Mouse (Mus musculus) limb, embryonic 14.5 days (tissue): ENCODE measurements around the gene L3mbtl4. TPM values are rescaled to one million over a fixed set of nuclear protein-coding genes. Genes with fewer than 3 reads are reported as not detected.

Experiments
- ATAC-seq: fragments of 200-750 bp; cut with Nextera tagmentation; 2 replicates; pipeline ENCODE4 v1.8.0; 2017; ENCODE audit warnings: low read depth, moderate number of reproducible peaks, moderate TSS enrichment; ENCODE audit not compliant: low FRiP score
- DNase-seq: peaks from one replicate; pipeline ENCODE4 v3.0.0-alpha.2; 2015; ENCODE audit warnings: low spot score
- H3K27ac ChIP-seq: fragments of 300-500 bp; sonication (generic); replicated peaks from 2 replicates; pipeline ENCODE4 v1.5.1; 2014; ENCODE audit warnings: low read depth, mild to moderate bottlenecking, low read length, moderate library complexity, mixed read lengths
- H3K27me3 ChIP-seq: fragments of 300-500 bp; sonication (generic); 2 replicates; pipeline ENCODE4 v1.6.1; 2014; ENCODE audit warnings: low read length, mixed read lengths; ENCODE audit not compliant: control insufficient read depth, insufficient read depth
- H3K36me3 ChIP-seq: fragments of 300-500 bp; sonication (generic); 2 replicates; pipeline ENCODE4 v1.6.1; 2014; ENCODE audit warnings: mild to moderate bottlenecking, low read length, moderate library complexity, mixed read lengths; ENCODE audit not compliant: control insufficient read depth, insufficient read depth
- H3K4me1 ChIP-seq: fragments of 300-500 bp; sonication (generic); 2 replicates; pipeline ENCODE4 v1.6.1; 2014; ENCODE audit warnings: antibody characterized with exemption, low read length, mixed read lengths; ENCODE audit not compliant: control insufficient read depth, insufficient read depth
- H3K4me2 ChIP-seq: fragments of 300-500 bp; sonication (generic); replicated peaks from 2 replicates; pipeline ENCODE4 v1.6.1; 2014; ENCODE audit warnings: low read depth, mild to moderate bottlenecking, low read length, moderate library complexity; ENCODE audit not compliant: severe bottlenecking
- H3K4me3 ChIP-seq: fragments of 300-500 bp; sonication (generic); replicated peaks from 2 replicates; pipeline ENCODE4 v1.5.1; 2014; ENCODE audit warnings: low read length
- H3K9ac ChIP-seq: fragments of 300-500 bp; sonication (generic); 2 replicates; pipeline ENCODE4 v1.6.1; 2014; ENCODE audit warnings: mild to moderate bottlenecking, low read depth, low read length, moderate library complexity; ENCODE audit not compliant: severe bottlenecking
- H3K9me3 ChIP-seq: fragments of 300-500 bp; sonication (generic); 2 replicates; pipeline ENCODE4 v1.6.1; 2016; ENCODE audit warnings: low read length; ENCODE audit not compliant: control insufficient read depth
- POLR2A ChIP-seq: fragments of 200-500 bp; IDR thresholded peaks from 2 replicates; pipeline ENCODE4 v1.8.0; 2012; ENCODE audit warnings: inconsistent platforms, mild to moderate bottlenecking, moderate library complexity, borderline replicate concordance; ENCODE audit not compliant: insufficient read depth, insufficient read length; ENCODE audit errors: extremely low read depth
- WGBS: fragments of 180-500 bp; shearing (Covaris S2); extraction: QIAGEN DNeasy Blood & Tissue Kit; methylation state at CpG from one replicate; pipeline ENCODE4 v1.1.7; 2014; 5-methylcytosine and 5-hydroxymethylcytosine counted together
- polyA plus RNA-seq, 2 experiments: library from polyadenylated mRNA; depleted of rRNA in 1 of 2; stranded (reverse) in 1 of 2; unstranded in 1 of 2; fragments of >200 nt; fragmentation: Nextera tagmentation in 1 of 2; extraction: Ambion mirVana in 1 of 2; gene quantifications; 2 replicates each; pipeline versions ENCODE4 v1.2.1 to v1.2.3; 2012 to 2014

The L3mbtl4 gene
- 0.10 and 0.12 TPM in 2 replicates for polyA plus RNA-seq (2012; rRNA removed)
- 0.12 TPM in 1 of 2 replicates, not detected in the other for polyA plus RNA-seq (2014; fragmentation: Nextera tagmentation; extraction: Ambion mirVana)

- Histone ChIP-seq H3K4me1 (peaks cover 5% of the 10 kb centered on the region; the same call in 1 of the 2 replicates), H3K9me3 (no peaks in the 10 kb centered on the region), H3K27ac (no peak within 1 kb of the TSS), H3K4me2 (peak within 1 kb of the TSS; percentile 91), H3K9ac (peak within 1 kb of the TSS; percentile 38), H3K4me3 (peak within 1 kb of the TSS; percentile 42), H3K27me3 (peaks cover 13% of the 10 kb centered on the region), H3K36me3 (no peaks in the 10 kb centered on the region)
- TF ChIP-seq POLR2A = no peak
- 1% methylated on average over 25 of the region's 29 CpGs for WGBS
- DNase-seq = no peak
- ATAC-seq = no peak
Observed at GRCm38 (mm10) chr17:68273527-68273926, at the start of gene L3mbtl4. Gene L3mbtl4, plus strand, starts transcription at chr17:68273797.

- Histone ChIP-seq H3K9ac (no peak overlapping the region), H3K4me2 (no peak overlapping the region), H3K36me3 (no peaks in the 10 kb centered on the region), H3K4me1 (no peaks in the 10 kb centered on the region), H3K27ac (no peak overlapping the region), H3K27me3 (no peaks in the 10 kb centered on the region), H3K4me3 (no peak overlapping the region), H3K9me3 (no peaks in the 10 kb centered on the region)
- no peak for TF ChIP-seq POLR2A
- WGBS = 44% methylated on average over 4 of the region's 4 CpGs
- ATAC-seq (no peak), DNase-seq (no peak)
Observed at GRCm38 (mm10) chr17:68230484-68230883, 43.1 kb upstream of the L3mbtl4 start.

GRCm38 (mm10) chr17:68235380-68235779, 38.2 kb upstream of the L3mbtl4 start:
- H3K9me3 ChIP-seq = no peaks in the 10 kb centered on the region
- no peak for TF ChIP-seq POLR2A
- H3K4me1 ChIP-seq = no peaks in the 10 kb centered on the region
- H3K4me3 ChIP-seq = no peak overlapping the region
- 87% methylated on average over 4 of the region's 4 CpGs for WGBS
- H3K27ac ChIP-seq = no peak overlapping the region
- H3K9ac ChIP-seq = no peak overlapping the region
- H3K36me3 ChIP-seq = no peaks in the 10 kb centered on the region
- ATAC-seq (no peak), DNase-seq (no peak)
- H3K27me3 ChIP-seq = no peaks in the 10 kb centered on the region
- no peak overlapping the region for H3K4me2 ChIP-seq

GRCm38 (mm10) chr17:68236992-68237391, 36.6 kb upstream of the L3mbtl4 start:
- Histone ChIP-seq H3K27me3 (no peaks in the 10 kb centered on the region), H3K4me2 (no peak overlapping the region), H3K36me3 (no peaks in the 10 kb centered on the region), H3K27ac (no peak overlapping the region), H3K9ac (no peak overlapping the region), H3K4me3 (no peak overlapping the region), H3K4me1 (no peaks in the 10 kb centered on the region), H3K9me3 (no peaks in the 10 kb centered on the region)
- ATAC-seq (no peak), DNase-seq (no peak)
- WGBS = 80% methylated on average over 12 of the region's 12 CpGs
- TF ChIP-seq POLR2A = no peak

- Histone ChIP-seq H3K27ac (no peak overlapping the region), H3K9me3 (no peaks in the 10 kb centered on the region), H3K9ac (no peak overlapping the region), H3K4me1 (no peaks in the 10 kb centered on the region), H3K4me3 (no peak overlapping the region), H3K4me2 (no peak overlapping the region), H3K27me3 (no peaks in the 10 kb centered on the region), H3K36me3 (no peaks in the 10 kb centered on the region)
- ATAC-seq (no peak), DNase-seq (no peak)
- no peak for TF ChIP-seq POLR2A
- 80% methylated on average over 2 of the region's 2 CpGs for WGBS
Observed at GRCm38 (mm10) chr17:68240171-68240570, 33.4 kb upstream of the L3mbtl4 start.
